Mouse (Mus musculus) CH12.LX (cell line): ENCODE results near the gene Map2k5. TPM values are rescaled to one million over a fixed set of nuclear protein-coding genes. Genes with fewer than 3 reads are reported as not detected.

Source experiments
- DNase-seq: peaks from one replicate; pipeline ENCODE4 v3.0.0-alpha.2; 2013; ENCODE audit errors: extremely low read depth
- H3K27ac ChIP-seq: 2 replicates; pipeline ENCODE4 v1.5.1; 2012; ENCODE audit warnings: low read depth, mild to moderate bottlenecking, control low read depth, moderate library complexity; ENCODE audit not compliant: insufficient read depth
- H3K27me3 ChIP-seq: replicated peaks from 2 replicates; pipeline ENCODE3; 2012; ENCODE audit warnings: inconsistent platforms
- H3K36me3 ChIP-seq, 2 experiments: replicated peaks in 1 of 2; 2 replicates each; pipeline versions ENCODE3 to v1.6.1; 2012; ENCODE audit warnings: inconsistent platforms in 1 of 2, low read length in 1 of 2, mild to moderate bottlenecking in 1 of 2, mixed read lengths in 1 of 2, moderate library complexity in 1 of 2; ENCODE audit not compliant: control insufficient read depth in 1 of 2, insufficient read depth in 1 of 2
- H3K4me1 ChIP-seq, 2 experiments: 2 replicates each; pipeline ENCODE4 v1.6.1; 2012; ENCODE audit warnings: inconsistent platforms in 1 of 2, moderate library complexity in 1 of 2; ENCODE audit not compliant: insufficient read depth in 2 of 2, control insufficient read depth in 1 of 2
- H3K4me2 ChIP-seq: 2 replicates; pipeline ENCODE4 v1.6.1; 2012; ENCODE audit warnings: low read depth, mild to moderate bottlenecking, control low read depth; ENCODE audit not compliant: poor library complexity, insufficient read depth, severe bottlenecking
- H3K4me3 ChIP-seq, 3 experiments: fragments of 150-350 bp in 1 of 3; sonication (generic) in 1 of 3; replicated peaks in 1 of 3; 2 replicates each; pipeline versions ENCODE3 to v1.5.1; 2011 to 2012; ENCODE audit warnings: low read depth in 2 of 3, low read length in 2 of 3, mild to moderate bottlenecking in 2 of 3, moderate library complexity in 2 of 3, control low read depth in 1 of 3, improper control_type of control experiment in 1 of 3, inconsistent platforms in 1 of 3, mixed read lengths in 1 of 3; ENCODE audit not compliant: poor library complexity in 1 of 3
- H3K79me2 ChIP-seq: replicated peaks from 2 replicates; pipeline ENCODE4 v1.6.1; 2012; ENCODE audit warnings: mild to moderate bottlenecking, moderate library complexity; ENCODE audit not compliant: control insufficient read depth, poor library complexity, insufficient read depth, severe bottlenecking; ENCODE audit errors: extremely low read depth
- H3K9ac ChIP-seq: 2 replicates; pipeline ENCODE4 v1.6.1; 2012; ENCODE audit warnings: low read depth, mild to moderate bottlenecking, control low read depth, moderate library complexity; ENCODE audit not compliant: insufficient read depth
- H3K9me3 ChIP-seq: replicated peaks from 2 replicates; pipeline ENCODE3; 2012; ENCODE audit warnings: low read length, inconsistent platforms, mixed read lengths
- CHD2 ChIP-seq: IDR thresholded peaks from 2 replicates; pipeline ENCODE4 v1.6.1; 2011; ENCODE audit warnings: low read length, improper control_type of control experiment
- E2F4 ChIP-seq: IDR thresholded peaks from 2 replicates; pipeline ENCODE4 v1.6.1; 2011; ENCODE audit warnings: low read depth, low read length, improper control_type of control experiment; ENCODE audit not compliant: insufficient replicate concordance
- ELF1 ChIP-seq: IDR thresholded peaks from 2 replicates; pipeline ENCODE4 v1.6.1; 2014; ENCODE audit warnings: low read depth, mild to moderate bottlenecking, inconsistent platforms, low read length, improper control_type of control experiment
- ETS1 ChIP-seq: conservative IDR thresholded peaks from 2 replicates; pipeline ENCODE4 v1.6.1; 2012; ENCODE audit warnings: low read depth, mild to moderate bottlenecking, inconsistent platforms, low read length, improper control_type of control experiment, moderate library complexity
- GABPA ChIP-seq: IDR thresholded peaks from 2 replicates; pipeline ENCODE4 v1.6.1; 2012; ENCODE audit warnings: low read depth, low read length, improper control_type of control experiment, inconsistent platforms; ENCODE audit not compliant: insufficient replicate concordance
- HCFC1 ChIP-seq: IDR thresholded peaks from 2 replicates; pipeline ENCODE4 v1.6.1; 2012; ENCODE audit warnings: low read depth, mild to moderate bottlenecking, inconsistent platforms, low read length, improper control_type of control experiment
- IRF4 ChIP-seq: IDR thresholded peaks from 2 replicates; pipeline ENCODE4 v1.6.1; 2014; ENCODE audit warnings: low read depth, mild to moderate bottlenecking, inconsistent platforms, low read length, improper control_type of control experiment
- JUN ChIP-seq: IDR thresholded peaks from 2 replicates; pipeline ENCODE4 v1.6.1; 2011; ENCODE audit warnings: low read depth, mild to moderate bottlenecking, low read length, improper control_type of control experiment, moderate library complexity; ENCODE audit not compliant: insufficient read depth
- JUND ChIP-seq: conservative IDR thresholded peaks from 2 replicates; pipeline ENCODE4 v1.6.1; 2011; ENCODE audit warnings: low read depth, low read length, improper control_type of control experiment
- KAT2A ChIP-seq: IDR thresholded peaks from 2 replicates; pipeline ENCODE4 v1.6.1; 2012; ENCODE audit warnings: low read length, improper control_type of control experiment, inconsistent platforms; ENCODE audit not compliant: insufficient replicate concordance
- MAFK ChIP-seq: IDR thresholded peaks from 2 replicates; pipeline ENCODE4 v1.6.1; 2011; ENCODE audit warnings: low read length, improper control_type of control experiment; ENCODE audit not compliant: insufficient replicate concordance
- MAX ChIP-seq: IDR thresholded peaks from 2 replicates; pipeline ENCODE4 v1.6.1; 2011; ENCODE audit warnings: low read length, improper control_type of control experiment
- MAZ ChIP-seq: IDR thresholded peaks from 2 replicates; pipeline ENCODE4 v1.6.1; 2012; ENCODE audit warnings: low read depth, mild to moderate bottlenecking, inconsistent platforms, low read length, improper control_type of control experiment, moderate library complexity
- MXI1 ChIP-seq: IDR thresholded peaks from 2 replicates; pipeline ENCODE4 v1.6.1; 2011; ENCODE audit warnings: mild to moderate bottlenecking, low read depth, low read length, improper control_type of control experiment
- MYC ChIP-seq: IDR thresholded peaks from 2 replicates; pipeline ENCODE4 v1.6.1; 2011; ENCODE audit warnings: low read depth, mild to moderate bottlenecking, improper control_type of control experiment, low read length
- POLR2A ChIP-seq: IDR thresholded peaks from 2 replicates; pipeline ENCODE4 v1.6.1; 2011; ENCODE audit warnings: low read depth, mild to moderate bottlenecking, improper control_type of control experiment, low read length
- POLR2AphosphoS2 ChIP-seq: IDR thresholded peaks from 2 replicates; pipeline ENCODE4 v1.6.1; 2011; ENCODE audit warnings: low read depth, low read length, improper control_type of control experiment
- RAD21 ChIP-seq: IDR thresholded peaks from 2 replicates; pipeline ENCODE4 v1.6.1; 2011; ENCODE audit warnings: low read depth, mild to moderate bottlenecking, low read length, improper control_type of control experiment, moderate library complexity
- SIN3A ChIP-seq: IDR thresholded peaks from 2 replicates; pipeline ENCODE4 v1.6.1; 2012; ENCODE audit warnings: low read length, improper control_type of control experiment, inconsistent platforms
- SMC3 ChIP-seq: IDR thresholded peaks from 2 replicates; pipeline ENCODE4 v1.6.1; 2011; ENCODE audit warnings: low read depth, low read length, improper control_type of control experiment
- TBP ChIP-seq: conservative IDR thresholded peaks from 2 replicates; pipeline ENCODE4 v1.6.1; 2011; ENCODE audit warnings: low read depth, low read length, improper control_type of control experiment
- TCF12 ChIP-seq: IDR thresholded peaks from 2 replicates; pipeline ENCODE4 v1.6.1; 2014; ENCODE audit warnings: low read depth, mild to moderate bottlenecking, inconsistent platforms, low read length, improper control_type of control experiment
- UBTF ChIP-seq: IDR thresholded peaks from 2 replicates; pipeline ENCODE4 v1.6.1; 2012; ENCODE audit warnings: low read depth, mild to moderate bottlenecking, inconsistent platforms, low read length, improper control_type of control experiment, moderate library complexity
- USF1 ChIP-seq: IDR thresholded peaks from 2 replicates; pipeline ENCODE4 v1.6.1; 2014; ENCODE audit warnings: low read depth, mild to moderate bottlenecking, inconsistent platforms, low read length, improper control_type of control experiment
- USF2 ChIP-seq: conservative IDR thresholded peaks from 2 replicates; pipeline ENCODE4 v1.6.1; 2011; ENCODE audit warnings: low read depth, low read length, improper control_type of control experiment
- ZC3H11A ChIP-seq: IDR thresholded peaks from 2 replicates; pipeline ENCODE4 v1.6.1; 2012; ENCODE audit warnings: low read depth, mild to moderate bottlenecking, inconsistent platforms, low read length, improper control_type of control experiment
- ZKSCAN1 ChIP-seq: IDR thresholded peaks from 2 replicates; pipeline ENCODE4 v1.6.1; 2012; ENCODE audit warnings: low read depth, inconsistent platforms, low read length, improper control_type of control experiment, borderline replicate concordance
- ZNF384 ChIP-seq: IDR thresholded peaks from 2 replicates; pipeline ENCODE4 v1.6.1; 2012; ENCODE audit warnings: low read depth, low read length, improper control_type of control experiment, inconsistent platforms
- dilution Hi-C: fragments of 300-500 bp; cut with MboI; formaldehyde crosslinking; loops from 2 replicates; pipeline ENCODE4 v1.14.3; 2020; ENCODE audit warnings: low sequenced_read_pairs; ENCODE audit not compliant: extremely low pct_unique_long_range_greater_than_20kb, extremely low pct_ligation_motif_present
- in situ Hi-C: fragments of 300-500 bp; cut with MboI; formaldehyde crosslinking; loops from 3 replicates; pipeline ENCODE4 v1.14.3; 2019; ENCODE audit warnings: low sequenced_read_pairs, low pct_ligation_motif_present, low pct_unique_long_range_greater_than_20kb, mixed read lengths
- polyA plus RNA-seq: library from polyadenylated mRNA; unstranded; fragments of >175 nt; gene quantifications from 2 replicates; pipeline ENCODE4 v1.2.1, GENCODE M21; 2012; ENCODE audit warnings: low read depth; ENCODE audit not compliant: insufficient read length
- total RNA-seq, 2 experiments: library from RNA; depleted of rRNA; stranded (reverse); fragments of 300-350 nt in 1 of 2; fragments of >200 nt in 1 of 2; gene quantifications; 2 replicates each; pipeline ENCODE4 v1.2.3; 2012 to 2014

The Map2k5 gene
- total and polyA plus RNA-seq, 3 experiments: 10.8 to 22.6 (median 11.2) TPM

GRCm38 (mm10) chr9:63222161-63222560, 155.5 kb downstream of the Map2k5 start:
- Histone ChIP-seq H3K4me2 (no peak overlapping the region), H3K9ac (no peak overlapping the region), H3K4me1 (no peaks in the 10 kb centered on the region)
- dilution Hi-C loops: no loop called here
- DNase-seq: no peak
- TF ChIP-seq KAT2A (no peak), HCFC1 (no peak), UBTF (no peak), SIN3A (no peak), POLR2A (no peak), ZNF384 (no peak), MXI1 (no peak), POLR2AphosphoS2 (no peak), E2F4 (no peak), MAX (no peak), IRF4 (no peak), ZC3H11A (no peak), USF1 (no peak), GABPA (no peak), RAD21 (no peak), USF2 (no peak), SMC3 (no peak), ZKSCAN1 (no peak), MAFK (no peak), TBP (no peak)
- TF ChIP-seq, all 38 proteins: peak for 0
- Histone ChIP-seq H3K27me3 (no peaks in the 10 kb centered on the region), H3K4me3 (no peak overlapping the region), H3K79me2 (no peaks in the 10 kb centered on the region), H3K36me3 (peaks cover 0 to 31% of the 10 kb centered on the region in 2 experiments), H3K27ac (no peak overlapping the region), H3K9me3 (no peaks in the 10 kb centered on the region)
- in situ Hi-C loops: no loop called here

DNA sequence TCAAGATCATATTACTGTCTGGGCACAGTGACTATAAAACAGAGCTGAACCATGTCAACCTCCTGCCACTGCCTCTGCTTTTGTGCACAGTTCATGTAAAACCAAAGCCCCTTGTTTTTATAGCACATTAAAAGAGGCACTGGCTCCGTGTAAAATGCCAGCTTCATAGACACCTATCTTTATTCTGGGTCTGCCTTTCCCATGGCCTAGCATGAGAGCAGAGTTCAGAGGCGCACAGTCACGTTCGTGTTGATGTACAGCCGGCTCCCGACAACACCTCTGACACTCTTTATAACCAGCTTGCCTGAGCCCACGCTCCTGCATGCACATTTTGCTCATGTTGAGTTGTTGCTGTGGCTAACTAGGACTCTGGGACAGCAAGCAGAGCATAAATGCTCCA, 157.9 kb downstream of the Map2k5 start:
- Histone ChIP-seq H3K4me2 (no peak overlapping the region), H3K36me3 (peaks cover 0 to 41% of the 10 kb centered on the region in 2 experiments), H3K4me1 (peaks cover 0 to 4% of the 10 kb centered on the region in 2 experiments; a peak in 1 of 4 replicates), H3K79me2 (no peaks in the 10 kb centered on the region), H3K27me3 (no peaks in the 10 kb centered on the region), H3K9ac (no peak overlapping the region), H3K4me3 (no peak overlapping the region), H3K9me3 (no peaks in the 10 kb centered on the region), H3K27ac (no peak overlapping the region)
- dilution Hi-C loops (no loop called here), in situ Hi-C loops (no loop called here)
- TF ChIP-seq E2F4: no peak
- no peak for TF ChIP-seq ZC3H11A
- no peak for TF ChIP-seq UBTF
- no peak for TF ChIP-seq MAZ
- TF ChIP-seq ELF1: no peak
- no peak for TF ChIP-seq RAD21
- TF ChIP-seq JUND: no peak
- TF ChIP-seq IRF4: no peak
- TF ChIP-seq MXI1: no peak
- no peak for TF ChIP-seq ZNF384
- no peak for TF ChIP-seq ETS1
- no peak for TF ChIP-seq TBP
- no peak for TF ChIP-seq CHD2
- no peak for TF ChIP-seq ZKSCAN1
- no peak for TF ChIP-seq MYC
- no peak for TF ChIP-seq MAX
- no peak for TF ChIP-seq JUN
- TF ChIP-seq TCF12: no peak
- DNase-seq: no peak
